Mouse (Mus musculus): ENCODE results near the gene Nagk.

DNA sequence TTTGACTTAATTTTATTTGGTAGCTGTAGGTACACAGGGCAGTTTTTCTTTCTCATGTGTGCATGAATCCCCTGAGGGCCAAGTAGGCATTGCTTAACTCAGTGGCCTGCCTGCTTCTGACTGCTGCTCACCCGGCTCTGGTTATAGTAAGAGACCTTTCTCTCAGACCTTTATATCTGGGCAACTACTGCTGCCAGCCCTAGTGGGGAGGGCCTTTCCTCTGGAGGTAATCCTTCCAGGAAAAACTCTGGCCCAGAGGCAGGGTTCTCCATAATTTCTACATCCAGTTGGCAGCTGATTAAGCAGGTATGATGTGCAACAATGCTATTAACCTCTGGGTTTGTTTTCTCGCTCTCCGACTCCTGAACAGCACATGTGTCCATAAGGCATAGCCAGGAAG lies 8.1 kb downstream of the Nagk start:
- TF ChIP-seq KAT2A (IDR thresholded peaks at IDR 0.05; ENCODE audit: insufficient replicate concordance, low read length) = no peak
- no peak for TF ChIP-seq MXI1 (IDR thresholded peaks at IDR 0.05; ENCODE audit: low read depth, low read length)
- no peak for TF ChIP-seq ZKSCAN1 (IDR thresholded peaks at IDR 0.05; ENCODE audit: borderline replicate concordance, low read depth, low read length)

Measured in CH12.LX (cell line).